Mouse (Mus musculus) hindbrain, embryonic 16.5 days (tissue): Measurements from ENCODE around the gene Spns2. TPM values are rescaled to one million over a fixed set of nuclear protein-coding genes. Genes with fewer than 3 reads are reported as not detected.

Source experiments
- ATAC-seq: fragments of 200-750 bp; cut with Nextera tagmentation; 2 replicates; pipeline ENCODE4 v1.8.0; 2017; ENCODE audit warnings: moderate TSS enrichment, moderate library complexity
- H3K27ac ChIP-seq: fragments of 300-500 bp; sonication (generic); 2 replicates; pipeline ENCODE4 v1.5.1; 2014; ENCODE audit warnings: low read depth, mild to moderate bottlenecking, control low read depth, low read length, moderate library complexity
- H3K27me3 ChIP-seq: fragments of 300-500 bp; sonication (generic); replicated peaks from 2 replicates; pipeline ENCODE4 v1.6.1; 2014; ENCODE audit warnings: low read length; ENCODE audit not compliant: control insufficient read depth, insufficient read depth
- H3K36me3 ChIP-seq: fragments of 300-500 bp; sonication (generic); 2 replicates; pipeline ENCODE4 v1.6.1; 2014; ENCODE audit warnings: mild to moderate bottlenecking, low read length, moderate library complexity, mixed read lengths; ENCODE audit not compliant: control insufficient read depth, insufficient read depth
- H3K4me1 ChIP-seq: fragments of 300-500 bp; sonication (generic); 2 replicates; pipeline ENCODE4 v1.6.1; 2014; ENCODE audit warnings: low read depth, low read length; ENCODE audit not compliant: control insufficient read depth, insufficient read depth
- H3K4me2 ChIP-seq: fragments of 300-500 bp; sonication (generic); 2 replicates; pipeline ENCODE4 v1.6.1; 2014; ENCODE audit warnings: mild to moderate bottlenecking, low read length, control low read depth, moderate library complexity
- H3K4me3 ChIP-seq: fragments of 300-500 bp; sonication (generic); 2 replicates; pipeline ENCODE4 v1.5.1; 2014; ENCODE audit warnings: mild to moderate bottlenecking, low read length, control low read depth, moderate library complexity
- H3K9ac ChIP-seq: fragments of 300-500 bp; sonication (generic); 2 replicates; pipeline ENCODE4 v1.6.1; 2014; ENCODE audit warnings: low read depth, mild to moderate bottlenecking, control low read depth, low read length, moderate library complexity
- H3K9me3 ChIP-seq: fragments of 300-500 bp; sonication (generic); 2 replicates; pipeline ENCODE4 v1.6.1; 2014; ENCODE audit warnings: mild to moderate bottlenecking, low read length, moderate library complexity; ENCODE audit not compliant: control insufficient read depth
- WGBS: fragments of 180-500 bp; shearing (Covaris S2); extraction: QIAGEN DNeasy Blood & Tissue Kit; methylation state at CpG from one replicate; pipeline ENCODE4 v1.1.7; 2014; 5-methylcytosine and 5-hydroxymethylcytosine counted together
- polyA plus RNA-seq: library from polyadenylated mRNA; unstranded; fragments of >200 nt; fragmentation: Nextera tagmentation; extraction: Ambion mirVana; gene quantifications from 2 replicates; pipeline ENCODE4 v1.2.1, GENCODE M21; 2015

The Spns2 gene
- polyA plus RNA-seq, 1 experiment from 2014 or later = 6.0 TPM

DNA sequence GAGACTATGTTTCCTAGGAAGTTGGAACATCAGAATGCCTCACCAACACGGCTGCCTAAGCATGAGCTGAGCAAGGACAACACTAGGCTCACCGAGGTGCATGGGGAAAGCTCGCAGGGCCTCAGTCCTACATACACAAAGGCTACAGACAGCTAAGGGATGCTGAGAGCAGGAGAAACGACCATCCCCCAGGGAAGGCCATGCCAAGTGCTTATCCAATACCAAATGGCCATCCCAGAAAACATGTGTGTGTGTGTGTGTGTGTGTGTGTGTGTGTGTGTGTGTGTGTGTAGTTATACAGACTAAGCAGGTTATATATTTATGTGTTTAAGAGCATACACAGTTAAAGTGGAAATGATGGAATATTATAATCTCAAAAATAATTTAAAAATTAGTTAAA, 34.0 kb upstream of the Spns2 start:
- Histone ChIP-seq H3K9me3 (no peaks in the 10 kb centered on the region), H3K27ac (no peak overlapping the region), H3K9ac (no peak overlapping the region), H3K4me1 (no peaks in the 10 kb centered on the region), H3K4me3 (no peak overlapping the region), H3K36me3 (no peaks in the 10 kb centered on the region), H3K27me3 (no peaks in the 10 kb centered on the region), H3K4me2 (no peak overlapping the region)
- 33% methylated on average over 4 of the region's 4 CpGs for WGBS
- no peak for ATAC-seq

DNA sequence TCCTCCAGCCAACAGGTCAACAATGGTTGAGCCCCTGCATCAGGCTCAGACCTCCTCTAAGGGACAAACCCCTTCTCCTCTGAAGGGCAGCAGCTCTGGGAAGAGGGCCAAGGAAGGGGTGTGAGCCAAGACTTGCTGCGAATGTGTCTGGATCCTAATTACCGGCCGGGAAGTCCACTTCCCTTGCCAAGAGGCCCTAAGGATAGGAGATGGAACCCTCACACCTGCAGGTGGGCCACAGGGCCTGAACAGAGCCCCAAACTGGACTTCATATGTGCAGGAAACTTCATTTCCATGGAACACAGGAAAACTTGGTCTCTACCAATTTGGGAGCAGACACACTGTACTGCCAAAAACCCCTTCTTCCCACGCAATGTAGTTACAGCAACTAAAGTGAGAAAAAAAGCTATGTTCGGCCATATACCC, 32.9 kb upstream of the Spns2 start:
- Histone ChIP-seq H3K36me3 (no peaks in the 10 kb centered on the region), H3K4me1 (no peaks in the 10 kb centered on the region), H3K4me3 (no peak overlapping the region), H3K9ac (no peak overlapping the region), H3K9me3 (no peaks in the 10 kb centered on the region), H3K4me2 (no peak overlapping the region), H3K27ac (no peak overlapping the region), H3K27me3 (no peaks in the 10 kb centered on the region)
- peak; percentile 58; the same call in 1 of the 2 replicates for ATAC-seq
- 51% methylated on average over 5 of the region's 5 CpGs for WGBS

DNA sequence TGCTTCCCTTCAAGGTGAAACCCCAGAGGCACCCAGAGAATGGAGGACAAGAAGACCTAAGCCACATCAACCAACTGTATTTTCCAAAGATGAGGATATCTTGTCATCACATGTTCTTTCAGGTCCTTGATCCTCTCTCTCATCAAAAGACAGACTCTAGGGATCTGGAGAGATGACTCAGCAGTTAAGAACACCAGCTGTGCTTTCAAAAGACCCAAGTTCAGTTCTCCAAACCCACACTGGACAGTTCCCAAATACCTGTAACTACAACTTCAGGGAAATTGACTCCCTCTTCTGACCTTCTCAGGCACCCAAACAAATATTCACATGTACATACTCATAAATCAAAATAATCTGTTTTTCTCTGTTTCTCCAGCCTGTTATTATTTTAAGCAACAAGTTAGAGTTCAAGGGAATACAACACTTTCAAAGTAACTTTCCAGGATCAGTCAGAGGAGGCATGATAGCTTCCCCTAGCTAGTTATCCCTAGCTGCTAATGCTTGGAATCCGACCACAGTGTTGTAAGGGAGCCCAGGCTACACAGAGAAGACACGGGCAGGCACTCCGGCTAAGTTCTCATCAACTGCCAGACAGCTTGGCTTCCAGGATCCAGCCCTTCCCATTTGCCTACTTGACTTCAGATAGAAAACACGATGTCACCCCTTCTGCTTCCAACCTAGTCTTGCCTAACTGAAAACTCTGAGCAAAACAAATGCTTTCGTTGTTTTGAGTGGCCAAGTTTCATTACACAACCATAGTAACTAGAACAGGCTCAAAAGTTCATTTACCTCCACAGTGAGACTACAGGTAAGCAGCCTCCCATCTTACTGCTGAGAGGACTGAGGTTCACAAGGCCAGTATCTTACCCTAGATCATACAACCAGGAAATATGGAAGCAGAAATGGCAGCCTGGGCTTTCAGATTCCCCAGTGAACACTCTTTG, 32.2 kb upstream of the Spns2 start:
- Histone ChIP-seq H3K36me3 (no peaks in the 10 kb centered on the region), H3K27ac (no peak overlapping the region), H3K4me3 (no peak overlapping the region), H3K9me3 (no peaks in the 10 kb centered on the region), H3K9ac (no peak overlapping the region), H3K4me2 (no peak overlapping the region), H3K4me1 (no peaks in the 10 kb centered on the region), H3K27me3 (no peaks in the 10 kb centered on the region)
- 83% methylated on average over 5 of the region's 5 CpGs for WGBS
- no peak for ATAC-seq

DNA sequence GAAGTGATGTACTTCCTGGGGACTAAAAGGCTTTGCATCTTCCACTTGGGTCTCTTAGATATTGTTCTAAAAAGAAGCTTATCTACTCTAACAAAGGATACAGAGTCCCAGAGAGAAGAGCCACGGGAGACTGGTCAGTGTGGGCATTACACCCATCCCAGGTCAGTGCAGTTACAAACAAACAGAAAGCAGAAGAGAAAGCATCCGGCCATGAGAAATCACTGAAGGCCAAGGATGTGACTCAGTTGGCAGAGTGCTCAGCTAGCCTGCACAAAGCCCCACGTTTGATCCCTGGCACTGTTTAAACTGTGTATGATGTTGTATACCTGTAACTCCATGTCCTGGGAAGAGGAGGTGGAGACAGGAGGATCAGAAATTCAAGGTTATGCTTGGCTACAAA, 30.2 kb upstream of the Spns2 start:
- no peak overlapping the region for H3K9ac ChIP-seq
- no peak overlapping the region for H3K4me2 ChIP-seq
- 79% methylated on average over 3 of the region's 3 CpGs for WGBS
- no peaks in the 10 kb centered on the region for H3K9me3 ChIP-seq
- ATAC-seq = no peak
- no peaks in the 10 kb centered on the region for H3K36me3 ChIP-seq
- no peak overlapping the region for H3K4me3 ChIP-seq
- no peak overlapping the region for H3K27ac ChIP-seq
- H3K4me1 ChIP-seq = no peaks in the 10 kb centered on the region
- no peaks in the 10 kb centered on the region for H3K27me3 ChIP-seq

DNA sequence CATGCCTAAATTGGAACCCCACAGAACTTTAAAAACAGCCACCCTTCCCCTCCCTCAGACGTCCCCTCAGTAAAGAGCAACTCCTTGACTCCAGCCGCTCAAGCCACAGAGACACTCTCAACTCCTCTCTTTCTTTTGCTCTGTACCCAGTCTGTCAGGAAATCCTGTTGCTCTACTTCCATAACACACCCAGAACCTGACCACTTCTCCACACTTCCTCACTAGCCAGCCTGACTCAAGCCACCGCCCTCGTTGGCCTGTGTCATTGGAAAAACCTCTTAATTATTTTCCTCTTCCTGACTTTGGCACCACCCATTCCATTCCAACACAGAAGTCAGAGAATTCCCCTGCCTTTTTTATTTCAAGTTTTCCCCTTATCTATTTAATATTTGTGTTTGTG, 29.5 kb upstream of the Spns2 start:
- ATAC-seq = no peak
- Histone ChIP-seq H3K27ac (no peak overlapping the region), H3K4me1 (no peaks in the 10 kb centered on the region), H3K27me3 (no peaks in the 10 kb centered on the region), H3K36me3 (no peaks in the 10 kb centered on the region), H3K9ac (no peak overlapping the region), H3K4me3 (no peak overlapping the region), H3K4me2 (no peak overlapping the region), H3K9me3 (no peaks in the 10 kb centered on the region)
- WGBS = 73% methylated on average over 4 of the region's 4 CpGs

DNA sequence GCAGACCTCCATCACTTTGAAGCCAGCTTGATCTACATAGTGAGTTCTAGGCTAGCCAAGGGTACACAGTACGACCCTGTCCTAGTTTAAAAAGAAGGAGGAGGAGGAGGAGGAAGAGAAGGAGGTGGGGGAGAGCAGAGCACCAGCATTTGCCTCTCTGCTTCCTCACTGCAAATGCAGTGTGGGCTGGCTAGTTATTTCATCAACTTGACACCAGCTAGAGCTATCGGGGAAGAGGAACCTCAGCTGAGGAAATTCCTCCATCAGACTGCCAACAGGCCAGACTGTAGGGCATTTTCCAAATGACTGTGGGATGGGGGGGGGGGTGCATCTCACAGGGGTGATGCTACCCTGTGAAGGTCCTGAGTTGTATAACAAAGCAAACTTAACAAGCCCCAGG, 28.7 kb upstream of the Spns2 start:
- no peak for ATAC-seq
- Histone ChIP-seq H3K9me3 (no peaks in the 10 kb centered on the region), H3K36me3 (no peaks in the 10 kb centered on the region), H3K4me2 (no peak overlapping the region), H3K9ac (no peak overlapping the region), H3K4me3 (no peak overlapping the region), H3K27me3 (no peaks in the 10 kb centered on the region), H3K4me1 (no peaks in the 10 kb centered on the region), H3K27ac (no peak overlapping the region)
- WGBS = 80% methylated on average over 2 of the region's 2 CpGs

DNA sequence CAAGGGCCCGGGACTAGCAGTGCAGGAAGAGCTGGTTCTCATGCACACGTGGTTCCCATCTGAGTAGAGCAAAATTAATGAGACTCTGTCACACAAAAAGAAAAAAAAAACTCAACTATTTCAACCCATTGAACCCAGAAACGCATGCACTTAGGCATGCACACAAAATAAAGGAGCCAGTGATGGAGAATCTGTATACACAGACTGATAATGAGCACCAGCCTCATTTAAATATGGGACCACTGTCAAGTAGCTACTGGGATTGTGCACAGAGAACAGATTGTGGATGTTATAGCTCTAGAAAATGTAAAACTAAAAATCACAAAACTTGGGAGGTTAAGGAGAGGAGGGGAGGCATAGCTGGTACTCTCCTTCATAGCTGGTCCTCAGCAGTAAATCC, 25.3 kb upstream of the Spns2 start:
- Histone ChIP-seq H3K27me3 (no peaks in the 10 kb centered on the region), H3K36me3 (no peaks in the 10 kb centered on the region), H3K4me1 (no peaks in the 10 kb centered on the region), H3K9me3 (no peaks in the 10 kb centered on the region), H3K4me3 (no peak overlapping the region), H3K4me2 (no peak overlapping the region), H3K9ac (no peak overlapping the region), H3K27ac (no peak overlapping the region)
- 51% methylated on average over 3 of the region's 3 CpGs for WGBS
- no peak for ATAC-seq

DNA sequence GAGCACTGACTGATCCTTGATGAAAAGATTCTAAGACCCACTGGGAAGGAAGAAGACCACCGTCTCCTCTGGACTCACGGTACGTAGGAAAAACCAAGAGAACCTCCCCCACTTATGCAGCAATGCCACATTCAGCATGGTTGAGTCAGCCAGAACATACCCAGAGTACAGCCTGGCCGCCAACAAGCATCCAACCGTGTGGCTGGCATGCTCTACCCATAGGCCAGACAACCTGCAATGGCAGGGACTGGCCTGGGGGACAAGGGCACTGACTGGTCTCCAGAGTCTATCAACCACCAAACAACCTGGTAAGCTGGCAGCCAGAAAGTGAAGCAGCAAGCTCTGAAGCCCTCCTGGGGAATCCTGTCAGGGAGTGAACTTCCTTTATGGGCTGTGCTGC, 18.9 kb upstream of the Spns2 start:
- H3K9ac ChIP-seq = no peak overlapping the region
- no peak overlapping the region for H3K4me3 ChIP-seq
- H3K4me1 ChIP-seq = no peaks in the 10 kb centered on the region
- no peak overlapping the region for H3K27ac ChIP-seq
- 91% methylated on average over 5 of the region's 5 CpGs for WGBS
- H3K36me3 ChIP-seq = no peaks in the 10 kb centered on the region
- ATAC-seq = no peak
- no peak overlapping the region for H3K4me2 ChIP-seq
- H3K27me3 ChIP-seq = no peaks in the 10 kb centered on the region
- H3K9me3 ChIP-seq = no peaks in the 10 kb centered on the region

DNA sequence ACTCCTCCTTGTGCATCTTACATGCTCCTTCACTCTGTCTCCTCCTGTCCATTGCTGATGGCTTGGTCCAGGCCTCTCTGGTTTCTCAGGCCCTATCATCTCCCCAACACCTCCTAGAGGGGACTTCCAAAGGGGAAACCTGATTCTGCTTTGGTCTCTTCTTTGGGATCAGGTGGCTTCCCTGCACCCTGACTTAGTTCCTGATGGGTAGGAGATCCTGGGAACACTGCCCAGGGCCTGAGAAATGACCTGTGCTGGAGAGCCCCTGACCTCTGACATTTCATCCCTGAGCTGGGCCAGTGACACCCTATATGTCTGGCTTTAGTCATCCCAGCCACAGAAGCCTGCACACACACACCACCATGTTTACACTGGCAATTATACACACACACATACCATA, 17.9 kb upstream of the Spns2 start:
- H3K9me3 ChIP-seq = no peaks in the 10 kb centered on the region
- no peak overlapping the region for H3K4me2 ChIP-seq
- no peak overlapping the region for H3K9ac ChIP-seq
- H3K27ac ChIP-seq = no peak overlapping the region
- no peak for ATAC-seq
- no peaks in the 10 kb centered on the region for H3K4me1 ChIP-seq
- H3K36me3 ChIP-seq = no peaks in the 10 kb centered on the region
- H3K4me3 ChIP-seq = no peak overlapping the region
- no peaks in the 10 kb centered on the region for H3K27me3 ChIP-seq
